Mouse (Mus musculus) ovary, adult 18-20 months (tissue): ENCODE data around the gene Abhd2.

Experiments used
- DNase-seq: peaks from one replicate; pipeline ENCODE4 v3.0.0; 2022; ENCODE audit warnings: low spot score, mixed read lengths

The Abhd2 gene

DNA sequence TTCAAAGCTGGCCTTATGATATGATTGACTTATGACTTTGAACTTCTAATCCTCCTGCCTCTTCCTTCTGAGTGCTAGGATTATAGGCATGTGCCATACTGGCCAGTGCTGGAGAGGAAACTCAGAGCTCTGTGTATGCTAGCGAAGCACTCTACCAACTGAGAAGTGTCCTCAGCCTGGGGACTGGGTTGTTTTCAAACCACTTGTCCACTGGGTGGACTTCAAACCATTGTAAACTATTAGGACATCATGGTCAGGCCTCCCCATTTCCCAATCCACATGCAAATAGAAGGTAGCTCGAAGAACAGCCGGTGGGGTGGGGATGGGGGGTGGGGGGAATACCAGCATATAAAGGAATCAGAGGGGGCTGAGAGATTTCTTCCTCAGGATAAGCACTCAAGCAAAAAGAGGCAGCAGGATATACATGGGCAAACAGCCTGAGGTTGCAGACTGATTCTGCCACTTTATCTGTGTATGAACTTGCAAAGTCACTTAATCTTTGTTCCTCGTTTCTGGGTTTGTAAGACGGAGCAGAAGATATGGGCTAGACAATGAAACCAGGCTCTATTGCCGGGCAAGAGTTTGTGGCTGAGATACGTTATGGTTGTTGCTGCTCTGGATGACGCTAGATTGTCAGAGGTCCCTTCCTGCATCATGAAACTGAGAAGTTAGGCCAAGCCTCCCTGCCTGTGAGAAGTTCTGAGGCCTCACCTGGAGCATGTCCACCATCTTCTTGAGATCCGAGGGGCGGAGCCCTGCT is 103.7 kb downstream of the Abhd2 start:
- DNase-seq, result no peak

DNA sequence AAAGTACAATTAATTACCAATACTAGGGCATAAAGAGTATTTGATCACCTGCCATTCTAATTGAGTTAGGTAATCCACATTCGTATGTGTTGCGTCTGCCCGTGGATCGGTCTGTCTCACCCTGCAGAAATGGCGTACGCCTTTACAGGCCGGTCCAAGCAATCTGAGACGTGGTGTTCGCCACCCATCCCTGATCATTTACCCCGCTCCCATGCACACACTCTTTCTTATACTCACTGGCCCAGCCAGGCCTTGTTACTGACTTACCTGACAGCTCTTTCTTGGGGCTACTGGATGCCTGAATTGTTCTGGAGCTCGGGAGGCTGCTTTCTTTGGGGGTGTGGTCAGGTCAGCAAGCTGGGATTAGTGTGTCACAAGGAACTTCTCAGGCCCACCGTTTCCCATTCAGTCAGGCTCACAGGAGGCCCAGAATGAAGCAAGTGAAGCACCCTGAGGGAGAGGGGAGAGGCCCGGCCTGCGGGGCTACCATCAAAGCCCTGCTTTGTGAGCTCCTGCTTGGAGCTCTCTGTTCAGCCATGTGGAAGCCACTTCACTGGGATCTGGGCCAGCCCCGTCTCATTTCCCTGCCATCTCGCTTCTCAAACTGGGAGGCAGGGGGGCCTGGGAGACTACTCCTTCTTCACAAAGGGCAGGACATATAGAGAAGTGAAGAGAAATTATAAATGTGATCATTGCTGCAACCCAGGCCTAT is 113.6 kb downstream of the Abhd2 start, which contains the start of gene Rlbp1:
Gene Rlbp1, minus strand, starts transcription at position 627 of the 712 bp plus-strand sequence.
- no peak for DNase-seq

DNA sequence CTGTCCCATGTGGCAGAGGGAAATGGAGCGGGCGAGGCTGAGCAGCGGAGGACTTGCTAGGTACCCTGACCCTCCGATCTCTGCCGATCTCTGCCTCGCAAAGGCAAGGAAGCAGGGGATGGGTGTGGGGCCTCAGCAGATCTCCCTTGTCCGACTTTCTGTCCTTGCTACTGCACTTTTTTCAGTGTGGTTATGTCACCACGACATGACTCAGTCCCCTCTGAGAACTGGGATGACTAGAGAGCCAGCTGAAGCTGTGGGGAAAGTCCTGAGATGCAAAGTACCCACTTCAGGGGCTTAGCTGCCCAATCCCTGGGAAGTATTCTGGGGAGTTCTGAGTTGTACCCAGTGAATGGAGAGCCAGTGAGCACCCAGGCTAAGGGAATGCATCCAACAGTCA is 114.1 kb downstream of the Abhd2 start:
- no peak for DNase-seq

DNA sequence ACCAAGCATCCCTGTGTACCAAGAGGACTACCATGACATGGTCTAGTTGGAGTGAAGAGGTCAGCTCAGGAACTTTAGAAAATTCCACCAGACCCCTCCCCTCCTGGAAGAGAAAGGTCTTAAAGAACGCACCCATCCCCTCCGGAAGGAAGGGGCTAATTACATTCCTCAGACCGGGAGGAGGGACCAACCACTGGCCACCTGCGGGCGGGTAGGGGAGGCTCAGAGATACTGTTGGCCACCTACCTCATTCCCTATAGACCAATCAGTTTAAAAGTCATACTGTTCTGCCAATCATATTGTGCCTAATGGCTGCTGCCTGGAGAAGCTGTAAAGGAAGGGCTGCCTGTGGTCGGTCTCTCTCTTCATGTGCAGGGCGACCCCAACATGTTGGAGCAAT is 115.0 kb downstream of the Abhd2 start:
- no peak for DNase-seq

DNA sequence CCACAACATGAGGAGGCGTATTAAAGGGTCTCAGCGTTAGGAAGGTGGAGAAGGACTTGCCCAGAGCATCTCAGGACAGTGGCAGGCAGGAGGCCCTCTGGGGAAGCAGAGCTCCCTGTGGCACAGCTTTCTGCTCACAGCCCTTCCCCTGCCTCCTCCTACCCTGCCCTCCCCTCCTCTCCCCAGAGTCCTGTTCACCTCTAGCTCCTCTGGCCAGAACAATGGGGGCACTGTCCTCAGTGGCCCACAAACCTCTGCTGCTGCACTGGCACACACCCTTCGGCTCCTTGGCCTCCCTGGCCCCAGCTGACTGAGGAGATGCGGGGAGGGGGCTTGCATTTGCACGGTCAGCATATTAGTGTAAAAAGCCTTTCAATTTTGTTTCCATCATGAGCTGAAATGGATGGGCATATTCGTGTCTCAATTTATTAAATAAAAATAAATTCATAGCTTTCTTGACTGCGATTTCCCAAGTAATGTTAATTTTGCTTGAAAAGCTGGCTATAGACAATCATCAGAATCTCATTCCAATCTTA is 115.7 kb downstream of the Abhd2 start:
- no peak for DNase-seq

DNA sequence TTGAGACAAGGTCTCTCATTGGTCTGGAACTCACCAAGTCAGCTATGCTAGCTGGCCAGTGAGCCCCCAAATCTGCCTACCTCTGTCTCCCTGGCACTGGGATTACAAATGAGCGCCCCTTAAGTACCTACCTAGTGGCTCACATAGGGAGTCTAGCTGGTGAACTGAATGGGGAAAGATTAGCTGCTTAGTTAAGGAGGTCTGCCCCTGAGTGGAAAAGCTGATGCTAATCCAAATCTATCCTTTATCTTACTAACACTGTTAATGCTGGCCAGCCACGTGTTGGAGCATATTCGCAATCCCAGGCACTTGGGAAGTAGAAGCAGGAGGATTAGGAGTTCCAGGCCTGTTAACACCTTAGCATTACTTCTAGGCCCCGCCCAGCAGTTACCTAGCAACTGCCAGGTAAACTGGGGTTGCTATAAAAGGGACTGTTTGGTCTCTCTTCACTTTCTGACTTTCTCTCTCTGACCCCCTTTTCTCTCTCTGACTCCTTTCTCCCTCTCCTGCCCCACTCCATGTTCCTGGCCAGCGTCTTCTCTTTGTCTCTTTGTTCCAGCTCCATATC is 117.2 kb downstream of the Abhd2 start:
- no peak for DNase-seq

DNA sequence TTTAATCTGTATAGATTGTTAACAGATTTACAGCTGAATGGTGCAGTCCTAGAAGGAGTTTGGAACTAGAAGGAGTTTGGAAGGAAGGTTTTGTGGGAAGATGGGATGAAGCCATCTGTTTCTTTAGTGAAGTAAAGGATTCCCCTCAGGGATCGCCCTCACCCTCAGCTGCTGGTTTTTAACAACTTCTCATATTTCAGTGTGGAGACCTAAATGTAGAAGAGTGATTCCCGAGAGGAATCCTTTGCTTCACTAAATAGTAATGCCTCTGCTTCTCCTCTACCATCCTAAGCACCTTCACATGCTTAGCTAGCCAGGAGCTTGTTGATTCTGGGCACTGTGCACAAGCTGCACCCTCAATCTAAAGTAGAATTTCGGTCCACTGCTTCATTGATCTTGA is 118.5 kb downstream of the Abhd2 start:
- DNase-seq, result no peak

DNA sequence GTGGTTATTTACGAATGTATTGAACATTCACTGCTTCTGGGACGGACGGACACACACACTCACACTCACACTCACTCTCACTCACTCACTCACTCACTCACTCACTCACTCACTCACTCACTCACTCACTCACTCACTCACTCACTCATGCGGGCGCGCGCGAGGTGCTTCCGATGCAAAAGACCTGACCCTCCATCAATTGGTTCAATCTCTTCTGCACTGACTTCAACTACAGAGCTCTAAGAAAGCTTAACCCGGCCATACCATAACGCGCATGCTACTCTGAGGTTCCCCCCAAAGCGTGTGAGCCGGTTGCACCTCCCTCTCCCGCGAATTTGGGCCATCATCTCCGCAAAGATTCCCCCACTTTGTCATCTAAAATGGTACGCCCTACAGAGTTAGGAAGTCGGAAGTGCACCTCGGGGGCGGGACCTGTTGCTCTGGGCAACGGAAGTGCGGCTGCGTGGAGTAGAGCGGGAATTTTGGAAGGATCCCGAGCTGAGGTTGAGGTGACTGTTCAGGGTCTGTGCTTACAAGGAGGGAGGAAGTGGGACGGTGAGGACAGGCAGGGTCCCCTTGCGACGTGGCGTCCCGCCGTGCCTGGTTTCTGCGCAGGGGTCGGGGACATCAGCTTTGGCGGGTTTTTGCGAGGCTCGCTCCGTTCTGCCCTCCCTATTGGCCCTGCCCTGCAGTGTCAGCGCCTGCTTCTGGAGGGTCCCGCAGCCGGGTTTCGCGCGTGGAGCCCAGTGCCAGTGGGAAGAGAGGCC is 119.1 kb downstream of the Abhd2 start, which contains the start of gene Fanci:
Gene Fanci, plus strand, starts transcription at position 47 of the 767 bp plus-strand sequence.
- peak; percentile 81 for DNase-seq

DNA sequence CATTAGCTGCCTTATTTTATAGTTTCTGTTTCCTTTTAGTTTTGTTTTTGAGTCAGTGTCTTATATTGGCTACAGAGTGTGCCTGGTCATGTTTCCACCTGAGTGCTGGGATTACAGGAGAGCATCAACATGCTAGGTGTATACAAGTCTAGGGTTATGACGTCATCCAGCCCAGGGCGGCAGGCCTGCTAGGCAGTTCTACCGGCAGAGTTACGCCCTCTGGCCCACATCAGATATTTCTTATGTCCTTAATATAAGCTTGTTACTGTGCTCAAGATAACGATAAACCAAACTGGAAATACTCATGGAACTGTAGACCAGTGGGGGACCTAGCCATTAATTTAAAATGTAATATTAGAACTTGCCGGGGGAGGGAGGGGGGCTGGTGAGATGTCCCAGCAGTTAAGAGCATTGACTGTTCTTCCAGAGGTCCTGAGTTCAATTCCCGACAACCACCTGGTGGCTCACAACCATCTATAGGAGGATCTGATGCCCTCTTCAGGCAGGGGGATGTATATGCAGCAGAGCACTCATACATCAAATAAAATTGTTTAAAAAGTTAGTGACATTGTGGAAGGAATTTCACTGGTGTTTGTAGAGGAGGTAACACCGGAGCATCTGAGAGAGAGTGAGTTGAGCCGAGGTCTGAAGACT is 120.0 kb downstream of the Abhd2 start:
- DNase-seq, result no peak

DNA sequence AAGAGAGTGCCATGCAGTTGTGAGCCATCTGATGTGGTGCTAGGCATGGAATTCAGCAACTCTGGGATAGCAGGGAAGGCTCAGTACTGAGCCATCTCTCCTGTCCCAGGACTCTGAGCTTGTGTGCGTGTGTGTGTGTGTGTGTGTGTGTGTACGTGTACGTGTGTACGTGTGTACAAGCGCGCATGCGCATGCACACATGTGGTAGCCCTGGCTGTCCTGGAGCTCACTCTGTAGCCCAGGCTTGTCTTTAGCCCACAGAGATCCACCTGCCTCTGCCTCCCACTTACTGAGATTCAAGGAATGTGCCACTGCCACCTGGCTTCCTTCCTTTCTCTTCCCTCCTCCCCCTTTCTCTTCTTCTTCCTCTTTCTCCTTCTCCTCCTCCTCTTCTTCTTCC is 120.9 kb downstream of the Abhd2 start:
- no peak for DNase-seq

DNA sequence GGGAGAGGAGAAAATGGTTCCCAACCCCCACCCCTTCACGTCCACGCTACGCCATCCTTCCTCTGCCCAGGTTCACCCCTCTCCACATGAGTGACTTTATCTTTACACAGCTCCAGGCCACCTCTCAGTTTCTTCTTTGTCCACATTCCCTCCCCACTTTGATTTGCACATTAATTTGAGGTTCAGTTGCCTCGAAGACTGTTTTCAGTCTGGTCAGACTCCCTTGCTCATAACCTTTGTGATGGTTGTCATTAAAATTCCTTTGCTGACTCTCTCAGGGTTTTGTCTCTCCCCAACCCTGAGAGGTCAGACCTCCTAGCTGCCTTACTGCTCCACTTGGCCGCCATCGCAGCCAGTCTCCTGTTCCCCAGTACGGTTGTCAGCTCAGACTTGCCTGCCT is 121.7 kb downstream of the Abhd2 start:
- no peak for DNase-seq

DNA sequence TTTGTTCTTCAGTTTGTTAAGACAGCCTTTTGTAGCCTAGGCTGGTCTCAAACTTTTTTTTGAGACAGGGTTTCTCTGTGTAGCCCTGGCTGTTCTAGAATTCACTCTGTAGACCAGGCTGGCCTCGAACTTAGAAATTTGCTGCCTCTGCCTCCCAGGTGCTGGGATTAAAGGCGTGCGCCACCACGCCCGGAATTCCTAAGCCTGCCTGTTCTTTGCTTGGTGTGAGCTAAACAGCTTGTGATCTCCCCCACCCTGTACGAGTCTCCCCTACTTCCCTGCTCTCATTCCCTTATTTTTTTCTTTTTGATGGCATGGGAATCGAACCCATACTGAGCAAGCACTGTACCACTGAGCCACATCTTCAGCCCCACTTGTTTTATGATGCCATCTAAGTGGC is 122.2 kb downstream of the Abhd2 start:
- DNase-seq, result no peak

DNA sequence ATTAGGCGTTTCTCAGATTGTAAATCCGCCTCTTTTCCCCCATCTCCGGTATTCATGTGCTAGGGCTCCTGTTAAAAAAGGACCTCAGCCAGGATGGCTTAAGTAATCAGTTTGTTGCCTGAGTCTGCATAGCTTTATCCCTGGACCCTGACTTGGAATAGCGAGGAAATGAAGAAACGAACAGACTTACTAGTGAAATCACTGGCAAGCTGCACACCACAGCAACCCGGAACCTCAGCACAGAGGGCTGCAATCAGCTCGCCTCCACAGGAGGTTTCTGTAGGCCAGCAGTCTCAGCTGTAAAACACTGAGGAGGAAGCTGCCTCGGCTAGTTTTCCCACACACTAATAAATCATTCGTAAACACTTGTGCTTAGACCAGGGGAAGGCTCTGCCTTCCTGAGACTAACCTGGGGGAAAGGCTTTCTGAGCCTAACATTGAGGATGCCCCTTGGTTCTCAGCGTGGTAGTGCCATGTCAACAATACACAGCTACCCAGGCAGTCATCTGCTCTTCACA is 124.5 kb downstream of the Abhd2 start:
- no peak for DNase-seq

DNA sequence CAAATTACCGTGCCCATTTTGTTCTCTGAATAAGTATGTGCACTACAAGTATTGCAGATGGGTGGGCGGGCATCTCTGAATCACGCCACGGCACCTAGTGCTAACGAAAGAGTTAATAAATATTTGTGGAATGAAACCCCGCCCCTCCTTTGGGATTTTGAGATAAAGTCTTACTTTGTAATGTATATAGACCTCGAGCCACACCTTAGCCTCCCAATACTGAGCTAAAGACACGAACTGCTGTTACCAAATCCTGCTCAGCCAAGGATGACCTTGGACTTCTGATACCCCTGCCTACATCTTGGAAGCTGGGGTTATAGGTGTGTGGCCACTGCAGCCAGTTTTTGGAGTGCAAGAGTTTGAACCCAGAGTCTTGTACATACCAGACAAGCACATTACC is 125.4 kb downstream of the Abhd2 start:
- DNase-seq, result no peak

DNA sequence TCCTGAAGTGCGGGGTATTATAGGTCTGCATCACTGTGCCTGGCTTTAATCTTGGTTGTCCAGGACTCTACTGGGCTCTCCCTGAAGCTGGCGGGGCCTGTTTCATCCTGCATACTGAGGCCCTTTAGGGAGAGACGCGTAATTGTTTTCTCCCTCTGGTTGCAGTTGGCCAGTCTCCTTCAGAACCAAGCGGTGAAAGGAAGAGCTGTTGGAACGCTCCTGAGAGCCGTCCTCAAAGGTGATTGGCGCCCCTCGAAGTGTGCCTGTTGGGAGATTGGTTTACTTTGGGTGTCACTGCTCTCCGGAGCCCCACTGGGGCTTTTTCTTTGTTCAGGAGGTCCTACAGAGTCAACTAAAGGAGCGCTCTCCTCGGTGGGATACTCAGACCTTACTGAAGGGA is 126.0 kb downstream of the Abhd2 start:
- no peak for DNase-seq

DNA sequence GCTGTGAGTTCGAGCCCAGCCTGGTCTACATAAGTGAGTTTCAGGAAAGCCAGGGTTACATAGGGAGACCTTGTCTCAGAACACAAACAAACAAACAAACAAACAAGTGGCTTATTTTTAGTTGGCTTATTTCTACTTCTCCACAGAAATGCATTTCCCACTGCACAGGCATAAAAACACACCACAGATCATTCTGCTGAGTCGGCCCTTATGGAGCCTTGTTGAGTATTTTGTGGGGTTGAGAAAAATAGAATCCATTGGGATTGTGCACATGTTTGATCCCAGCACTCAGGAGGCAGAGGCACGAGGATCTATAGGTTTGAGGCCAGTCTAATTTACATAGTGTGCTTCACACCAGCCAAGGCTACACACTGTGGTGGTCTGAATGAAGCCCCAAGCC is 127.3 kb downstream of the Abhd2 start:
- no peak for DNase-seq

DNA sequence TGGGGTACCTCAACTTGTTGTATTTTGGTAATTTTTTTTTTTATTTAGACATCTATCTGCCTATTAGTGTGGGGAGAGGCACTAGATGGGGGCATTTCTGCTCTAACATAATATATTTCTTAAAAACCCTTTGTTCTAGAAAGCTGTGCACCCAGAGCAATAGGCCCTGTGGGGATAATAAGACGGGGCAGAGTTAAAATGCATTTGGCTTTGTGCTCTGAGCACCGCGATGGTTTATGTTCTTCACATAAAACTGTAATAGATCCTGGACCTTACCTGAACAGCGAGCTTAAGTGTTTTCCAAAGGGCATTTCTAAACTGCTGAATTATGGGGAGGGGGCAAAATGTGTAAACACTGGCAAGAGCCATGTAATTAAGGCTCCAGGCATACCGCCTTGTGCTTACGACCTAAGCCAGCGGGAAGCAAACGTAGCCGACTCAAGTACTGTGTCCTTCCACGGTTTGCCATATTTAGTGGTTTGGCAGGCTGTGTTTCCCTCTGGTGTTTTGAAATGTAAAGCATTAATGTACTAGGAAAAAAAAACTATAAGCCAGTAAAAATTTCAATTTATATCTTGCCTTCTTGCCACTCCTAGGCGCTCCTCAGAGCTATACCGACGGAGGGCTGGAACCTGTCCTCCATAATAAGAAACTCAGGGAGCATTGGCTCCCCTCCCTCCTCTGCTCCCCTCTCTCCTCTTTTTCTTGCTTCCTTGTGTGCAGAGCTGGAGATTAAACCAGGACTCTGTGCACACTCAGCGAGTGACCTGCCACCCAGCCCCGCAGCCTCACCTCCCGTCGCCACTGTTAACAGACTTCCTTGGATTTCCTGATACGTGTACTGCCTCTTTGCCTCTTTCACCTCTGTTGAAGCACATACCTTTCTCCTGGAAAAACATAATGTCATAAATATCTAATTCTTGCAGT is 141.7 kb downstream of the Abhd2 start:
- no peak for DNase-seq
